Mouse (Mus musculus): Measurements from ENCODE around the gene Bcl9.

Gene Bcl9

GRCm38 (mm10) chr3:97234797-97235196 lies 62.9 kb downstream of the Bcl9 start:
- DNase-seq (ENCODE audit: extremely low spot score, low spot score) = no peak

GRCm38 (mm10) chr3:97232328-97232727 lies 65.4 kb downstream of the Bcl9 start:
- DNase-seq (ENCODE audit: extremely low spot score, low spot score) = no peak

- DNase-seq (ENCODE audit: extremely low spot score, low spot score) = no peak
Measured at GRCm38 (mm10) chr3:97231857-97232256, 65.9 kb downstream of the Bcl9 start.

DNA sequence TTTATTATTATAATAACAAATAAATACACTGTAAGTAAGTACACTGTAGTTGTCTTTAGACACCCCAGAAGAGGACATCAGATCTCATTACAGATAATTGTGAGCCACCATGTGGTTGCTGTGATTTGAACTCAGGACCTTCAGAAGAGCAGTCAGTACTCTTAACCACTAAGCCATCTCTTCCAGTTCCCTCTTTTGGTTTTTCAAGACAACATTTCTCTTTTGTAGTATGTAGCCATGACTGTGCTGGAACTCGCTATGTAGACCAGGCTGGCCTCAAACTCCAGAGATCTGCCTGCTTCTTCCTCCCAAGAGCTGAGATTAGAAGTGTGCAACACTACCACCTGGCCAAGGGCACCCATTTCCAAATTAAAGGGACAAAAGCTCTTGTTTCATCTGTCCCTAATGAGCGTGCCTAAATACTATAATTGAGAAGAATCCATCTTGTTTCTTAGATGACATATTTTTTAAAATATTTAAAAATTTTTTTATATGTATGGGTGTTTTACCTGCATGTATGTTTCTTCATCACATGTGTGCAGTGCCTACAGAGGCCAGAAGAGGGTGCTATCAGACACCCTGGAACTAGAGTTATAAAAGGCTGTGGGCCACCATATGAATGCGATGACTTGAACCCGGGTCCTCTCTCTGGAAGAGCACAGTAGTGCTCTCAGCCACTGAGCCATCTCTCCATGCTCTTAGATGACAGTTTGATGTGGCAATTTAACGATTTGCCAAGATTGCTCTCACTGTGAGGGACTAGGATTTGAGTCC lies 66.9 kb downstream of the Bcl9 start:
- DNase-seq (ENCODE audit: extremely low spot score, low spot score) = no peak

DNA sequence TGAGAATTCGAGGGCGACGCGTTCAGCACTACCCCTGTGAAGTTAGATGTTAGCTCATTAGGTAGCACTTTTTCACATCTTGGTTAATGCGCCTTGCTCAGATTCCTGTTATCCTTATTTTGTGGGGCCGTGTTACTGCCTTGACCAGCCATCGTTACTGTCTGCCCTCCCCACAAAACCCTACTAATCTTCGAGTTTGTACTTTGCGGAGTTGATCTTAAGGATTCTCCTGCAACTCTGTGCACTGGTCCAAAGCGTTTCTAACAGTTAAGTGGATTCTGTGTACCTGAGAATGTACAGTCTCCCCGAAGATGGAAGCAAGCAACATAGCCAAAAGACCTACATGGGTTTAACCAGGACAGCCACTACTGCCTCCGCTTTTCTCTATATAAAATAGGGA lies 69.3 kb downstream of the Bcl9 start:
- no peak for DNase-seq (ENCODE audit: extremely low spot score, low spot score)

DNA sequence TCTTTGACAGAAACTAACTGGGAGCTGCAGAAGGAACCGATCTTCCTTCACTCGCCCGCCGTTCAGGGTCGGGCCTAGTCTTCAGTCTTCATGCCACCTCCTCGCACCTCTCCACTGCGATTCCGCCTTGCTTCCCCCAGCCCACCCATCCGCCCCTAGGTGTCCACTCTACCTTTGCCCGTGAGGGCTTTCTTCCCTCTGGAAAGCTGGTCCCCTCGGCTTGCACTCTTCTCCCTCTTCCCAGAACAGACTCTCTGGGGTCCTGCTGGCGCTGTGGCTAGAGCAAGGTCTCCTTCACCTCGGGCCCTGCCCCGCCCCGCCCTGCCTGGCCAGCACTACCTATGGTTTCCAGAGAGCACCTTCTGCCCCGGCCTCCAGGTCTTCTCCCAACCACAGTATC lies 69.7 kb downstream of the Bcl9 start:
- DNase-seq (ENCODE audit: extremely low spot score, low spot score) = no peak

GRCm38 (mm10) chr3:97227259-97228005 lies 70.3 kb downstream of the Bcl9 start:
- peak; percentile 98 for DNase-seq (ENCODE audit: extremely low spot score, low spot score)

- peak; percentile 71 for DNase-seq (ENCODE audit: extremely low spot score, low spot score)
Measured at GRCm38 (mm10) chr3:97226719-97227118, 71.0 kb downstream of the Bcl9 start.

- no peak for DNase-seq (ENCODE audit: extremely low spot score, low spot score)
Measured at GRCm38 (mm10) chr3:97225231-97225630, 72.5 kb downstream of the Bcl9 start.

- no peak for DNase-seq (ENCODE audit: extremely low spot score, low spot score)
Measured at GRCm38 (mm10) chr3:97223261-97223660, 74.5 kb downstream of the Bcl9 start.

DNA sequence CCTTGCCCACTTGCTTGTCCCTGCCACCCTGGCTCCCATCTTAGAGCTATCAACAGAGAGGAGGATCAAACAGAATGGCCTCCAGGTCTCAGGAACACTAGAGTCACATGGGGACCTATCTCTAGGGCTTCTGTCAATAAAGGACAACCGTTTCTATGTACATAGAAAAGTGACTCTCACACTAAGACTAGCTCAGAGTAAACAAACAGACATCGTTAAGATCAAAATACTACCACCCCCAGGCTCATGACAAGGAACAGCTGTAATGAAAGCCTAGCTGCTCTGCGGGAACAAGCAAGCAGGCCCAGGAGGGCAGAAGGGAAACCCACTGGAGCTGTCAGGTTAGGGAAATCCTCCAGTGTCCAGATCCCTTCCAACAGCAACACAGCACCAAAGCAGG lies 82.2 kb downstream of the Bcl9 start:
- no peak for DNase-seq (ENCODE audit: extremely low spot score, low spot score)

GRCm38 (mm10) chr3:97214439-97214838 lies 83.3 kb downstream of the Bcl9 start:
- DNase-seq (ENCODE audit: extremely low spot score, low spot score) = no peak

GRCm38 (mm10) chr3:97213871-97214270 lies 83.8 kb downstream of the Bcl9 start:
- no peak for DNase-seq (ENCODE audit: extremely low spot score, low spot score)

DNA sequence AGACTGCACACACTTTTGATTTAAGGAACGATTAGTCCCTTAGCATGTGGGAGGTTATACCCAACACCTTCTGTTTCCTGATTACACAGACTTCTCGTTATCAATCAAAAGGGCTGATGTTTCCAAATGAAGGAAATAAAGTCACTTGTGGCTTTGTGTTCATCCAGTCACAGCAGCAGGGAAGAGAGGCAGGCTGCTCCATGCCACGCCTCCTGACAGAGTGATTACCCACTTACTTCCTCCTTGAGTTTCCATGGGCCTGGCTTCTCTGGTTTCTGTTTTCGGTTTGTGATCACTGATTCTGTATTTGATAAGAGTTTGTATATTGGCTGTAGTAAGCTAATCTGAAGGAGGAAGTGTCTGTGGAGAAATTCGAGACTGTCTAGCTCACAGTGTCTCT lies 86.5 kb downstream of the Bcl9 start:
- DNase-seq (ENCODE audit: extremely low spot score, low spot score) = no peak

DNA sequence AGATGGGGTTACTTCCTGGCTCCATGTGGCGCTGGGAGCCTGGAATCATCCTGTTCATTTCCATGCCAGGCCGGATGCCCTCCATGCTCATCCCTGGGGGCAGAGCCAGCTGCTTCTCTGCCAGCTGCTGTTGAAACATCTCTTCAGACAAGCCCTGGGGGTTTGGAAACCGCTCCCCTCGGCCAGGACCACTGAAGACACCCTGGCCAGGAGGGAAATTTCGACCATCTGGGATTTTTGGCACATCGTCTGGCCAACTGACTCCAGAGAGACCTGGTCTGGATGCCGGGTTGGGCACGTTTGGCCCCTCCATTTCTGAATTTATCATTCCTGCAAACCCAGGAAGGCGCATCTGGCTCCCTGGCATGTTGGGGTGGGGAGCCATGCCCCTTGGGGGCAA lies 88.4 kb downstream of the Bcl9 start:
- DNase-seq (ENCODE audit: extremely low spot score, low spot score) = no peak

- no peak for DNase-seq (ENCODE audit: extremely low spot score, low spot score)
Measured at GRCm38 (mm10) chr3:97206521-97206920, 91.2 kb downstream of the Bcl9 start.

DNA sequence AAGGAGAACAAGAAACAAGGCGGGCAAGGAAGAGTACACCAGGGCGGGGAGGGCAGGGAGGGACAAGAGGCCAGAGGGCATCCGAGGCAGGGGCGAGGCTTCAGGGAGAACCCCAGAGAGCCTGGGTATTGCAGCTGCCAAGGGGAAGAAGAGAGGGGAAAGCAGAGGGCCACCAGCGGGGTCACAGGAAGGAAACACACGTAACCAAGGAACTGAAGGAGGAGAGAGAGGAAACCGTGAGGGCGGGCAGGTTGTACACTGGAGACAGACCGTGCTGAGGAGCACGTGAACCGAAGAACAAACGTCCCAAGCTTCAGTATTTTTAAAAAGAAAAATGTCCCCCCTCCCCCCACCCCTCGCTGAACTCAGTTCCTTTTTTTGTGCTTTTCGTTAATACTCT lies 93.8 kb downstream of the Bcl9 start:
- no peak for DNase-seq (ENCODE audit: extremely low spot score, low spot score)

GRCm38 (mm10) chr3:97201943-97202342 lies 95.8 kb downstream of the Bcl9 start:
- peak; percentile 72 for DNase-seq (ENCODE audit: extremely low spot score, low spot score)

GRCm38 (mm10) chr3:97199261-97199660 lies 98.5 kb downstream of the Bcl9 start:
- DNase-seq (ENCODE audit: extremely low spot score, low spot score) = no peak

DNA sequence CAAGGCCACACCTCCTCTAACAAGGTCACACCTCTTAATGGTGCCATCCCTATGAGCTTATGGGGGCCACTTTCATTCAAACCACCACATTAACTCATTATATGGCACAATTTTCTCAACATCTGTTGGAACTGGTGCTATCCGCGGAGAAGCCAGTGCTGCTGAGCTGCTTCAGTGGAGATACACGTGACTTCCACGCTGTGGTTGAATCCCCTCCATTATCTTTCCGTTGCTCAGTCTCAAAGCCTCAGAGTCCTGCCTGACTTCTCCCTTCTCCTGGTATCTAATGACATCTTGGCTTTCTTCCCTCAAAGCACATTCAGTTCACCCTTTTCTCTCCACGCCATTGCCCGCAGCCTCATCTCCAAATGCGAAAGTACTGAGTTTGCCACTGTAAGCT lies 101.1 kb downstream of the Bcl9 start:
- no peak for DNase-seq (ENCODE audit: extremely low spot score, low spot score)

GRCm38 (mm10) chr3:97185098-97185860 lies 112.4 kb downstream of the Bcl9 start:
- peak; percentile 68 for DNase-seq (ENCODE audit: extremely low spot score, low spot score)

GRCm38 (mm10) chr3:97183810-97184209 lies 113.9 kb downstream of the Bcl9 start:
- DNase-seq (ENCODE audit: extremely low spot score, low spot score) = no peak

Data from neural tube, embryonic 10.5 days (tissue).